Mouse (Mus musculus) lung, embryonic 16.5 days (tissue): ENCODE data around the gene Gm595. TPM values are rescaled to one million over a fixed set of nuclear protein-coding genes. Genes with fewer than 3 reads are reported as not detected.

Experiments
- ATAC-seq: fragments of 200-750 bp; cut with Nextera tagmentation; 2 replicates; pipeline ENCODE4 v1.8.0; 2017; ENCODE audit warnings: low read depth, mild to moderate bottlenecking, moderate library complexity
- H3K27ac ChIP-seq: fragments of 300-500 bp; sonication (generic); 2 replicates; pipeline ENCODE4 v1.5.1; 2014; ENCODE audit warnings: mild to moderate bottlenecking, control low read depth, low read length
- H3K27me3 ChIP-seq: fragments of 300-500 bp; sonication (generic); 2 replicates; pipeline ENCODE4 v1.6.1; 2014; ENCODE audit warnings: low read depth, low read length, mixed read lengths; ENCODE audit not compliant: control insufficient read depth, insufficient read depth
- H3K36me3 ChIP-seq: fragments of 300-500 bp; sonication (generic); 2 replicates; pipeline ENCODE4 v1.6.1; 2014; ENCODE audit warnings: low read length; ENCODE audit not compliant: control insufficient read depth, insufficient read depth
- H3K4me1 ChIP-seq: fragments of 300-500 bp; sonication (generic); replicated peaks from 2 replicates; pipeline ENCODE4 v1.6.1; 2014; ENCODE audit warnings: low read length, mixed read lengths; ENCODE audit not compliant: control insufficient read depth, insufficient read depth
- H3K4me2 ChIP-seq: fragments of 300-500 bp; sonication (generic); 2 replicates; pipeline ENCODE4 v1.6.1; 2014; ENCODE audit warnings: low read depth, low read length, control low read depth
- H3K4me3 ChIP-seq: fragments of 300-500 bp; sonication (generic); 2 replicates; pipeline ENCODE4 v1.5.1; 2014; ENCODE audit warnings: mild to moderate bottlenecking, low read length, control low read depth
- H3K9ac ChIP-seq: fragments of 300-500 bp; sonication (generic); 2 replicates; pipeline ENCODE4 v1.6.1; 2014; ENCODE audit warnings: low read length, control low read depth
- H3K9me3 ChIP-seq: fragments of 300-500 bp; sonication (generic); 2 replicates; pipeline ENCODE4 v1.6.1; 2016; ENCODE audit warnings: low read length; ENCODE audit not compliant: control insufficient read depth
- WGBS: fragments of 180-500 bp; shearing (Covaris S2); extraction: QIAGEN DNeasy Blood & Tissue Kit; methylation state at CpG from one replicate; pipeline ENCODE4 v1.1.7; 2014; 5-methylcytosine and 5-hydroxymethylcytosine counted together
- polyA plus RNA-seq: library from polyadenylated mRNA; unstranded; fragments of >200 nt; fragmentation: Nextera tagmentation; extraction: Ambion mirVana; gene quantifications from 2 replicates; pipeline ENCODE4 v1.2.1, GENCODE M21; 2015

The Gm595 gene
- not detected in 2 replicates for polyA plus RNA-seq

GRCm38 (mm10) chrX:48877613-48878012, at the start of gene Gm595:
Gm595 (minus strand) TSS chrX:48877713.
- Histone ChIP-seq H3K4me3 (no peak within 1 kb of the TSS), H3K27me3 (no peaks in the 10 kb centered on the region), H3K9ac (no peak within 1 kb of the TSS), H3K27ac (no peak within 1 kb of the TSS), H3K9me3 (no peaks in the 10 kb centered on the region), H3K4me1 (no peaks in the 10 kb centered on the region), H3K36me3 (no peaks in the 10 kb centered on the region), H3K4me2 (no peak within 1 kb of the TSS)
- 87% methylated on average over 13 of the region's 13 CpGs for WGBS
- no peak for ATAC-seq

DNA sequence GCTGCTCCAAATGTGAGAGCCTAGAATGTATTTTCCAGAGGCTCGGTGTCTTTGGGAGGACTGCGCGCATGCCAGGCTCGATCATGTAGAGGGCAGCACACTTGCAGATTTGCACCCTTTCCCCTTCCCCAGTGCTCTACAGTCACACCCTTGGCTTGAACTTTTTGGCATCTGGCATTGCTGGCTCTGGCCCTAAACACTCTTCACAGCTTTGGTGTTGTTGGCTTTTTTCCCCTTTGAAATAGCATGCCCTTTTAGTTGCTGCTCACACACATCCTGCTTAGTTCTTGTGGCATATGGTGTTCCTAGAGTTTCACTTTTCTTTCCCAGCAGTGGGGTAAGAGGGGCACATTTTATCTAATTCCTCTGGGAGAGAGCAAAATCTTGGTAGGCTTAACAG, 30.9 kb upstream of the Gm595 start:
- H3K4me1 ChIP-seq = no peaks in the 10 kb centered on the region
- H3K36me3 ChIP-seq = no peaks in the 10 kb centered on the region
- H3K4me2 ChIP-seq = no peak overlapping the region
- no peaks in the 10 kb centered on the region for H3K9me3 ChIP-seq
- 80% methylated on average over 4 of the region's 4 CpGs for WGBS
- H3K9ac ChIP-seq = no peak overlapping the region
- no peak overlapping the region for H3K27ac ChIP-seq
- no peaks in the 10 kb centered on the region for H3K27me3 ChIP-seq
- ATAC-seq = no peak
- H3K4me3 ChIP-seq = no peak overlapping the region

DNA sequence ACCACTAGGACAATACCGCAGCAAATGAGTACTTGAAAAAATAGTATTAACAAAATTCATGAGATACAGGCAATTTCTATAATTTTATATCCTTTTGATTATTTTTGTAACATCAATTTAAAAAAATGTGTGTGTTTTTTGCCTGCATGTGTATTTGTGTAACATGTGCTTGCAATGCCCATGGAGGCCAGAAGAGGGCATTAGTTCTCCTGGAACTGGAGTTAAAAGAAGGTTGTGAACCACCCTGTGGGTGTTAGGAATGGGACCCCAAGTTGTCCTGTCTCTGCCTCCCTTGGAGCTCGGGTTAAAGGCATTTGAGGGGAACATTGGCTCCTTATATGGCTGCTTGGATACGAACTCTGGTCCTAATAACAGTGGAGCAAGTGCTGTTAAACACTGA, 26.2 kb upstream of the Gm595 start:
- no peak overlapping the region for H3K4me3 ChIP-seq
- ATAC-seq = no peak
- H3K4me1 ChIP-seq = no peaks in the 10 kb centered on the region
- WGBS = 65% methylated on average over 3 of the region's 3 CpGs
- no peaks in the 10 kb centered on the region for H3K36me3 ChIP-seq
- no peak overlapping the region for H3K9ac ChIP-seq
- H3K27me3 ChIP-seq = no peaks in the 10 kb centered on the region
- no peak overlapping the region for H3K4me2 ChIP-seq
- H3K27ac ChIP-seq = no peak overlapping the region
- H3K9me3 ChIP-seq = no peaks in the 10 kb centered on the region

- no peaks in the 10 kb centered on the region for H3K9me3 ChIP-seq
- no peaks in the 10 kb centered on the region for H3K27me3 ChIP-seq
- H3K27ac ChIP-seq = no peak overlapping the region
- H3K36me3 ChIP-seq = no peaks in the 10 kb centered on the region
- H3K4me1 ChIP-seq = no peaks in the 10 kb centered on the region
- ATAC-seq = no peak
- H3K9ac ChIP-seq = no peak overlapping the region
- H3K4me2 ChIP-seq = no peak overlapping the region
- 46% methylated on average over 5 of the region's 5 CpGs for WGBS
- H3K4me3 ChIP-seq = no peak overlapping the region
Observed at GRCm38 (mm10) chrX:48899555-48899954, 22.0 kb upstream of the Gm595 start.

DNA sequence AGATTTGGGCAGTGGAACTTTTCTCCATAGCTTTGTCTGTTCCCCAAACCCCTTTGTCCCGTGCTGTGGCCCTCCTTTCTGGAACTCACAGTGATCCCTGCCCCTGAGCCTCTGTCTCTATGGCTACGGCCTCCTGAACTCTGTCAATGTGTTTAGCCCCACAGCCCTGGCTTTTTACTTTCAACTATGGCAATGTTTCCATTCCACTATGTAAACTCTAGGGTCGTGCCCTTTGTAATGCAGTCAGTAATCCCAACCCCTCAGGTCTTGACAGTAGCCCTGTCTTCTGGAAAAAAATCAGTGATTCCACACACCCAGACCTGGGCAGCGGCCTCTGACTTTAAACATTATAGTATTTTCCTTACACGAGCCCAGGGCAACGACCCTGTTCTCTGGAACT, 19.3 kb upstream of the Gm595 start:
- no peak for ATAC-seq
- Histone ChIP-seq H3K9me3 (no peaks in the 10 kb centered on the region), H3K4me2 (no peak overlapping the region), H3K4me3 (no peak overlapping the region), H3K36me3 (no peaks in the 10 kb centered on the region), H3K27ac (no peak overlapping the region), H3K4me1 (no peaks in the 10 kb centered on the region), H3K27me3 (no peaks in the 10 kb centered on the region), H3K9ac (no peak overlapping the region)
- WGBS = 40% methylated on average over 6 of the region's 6 CpGs

- Histone ChIP-seq H3K4me3 (no peak overlapping the region), H3K27ac (no peak overlapping the region)
Observed at GRCm38 (mm10) chrX:48893946-48894345, 16.4 kb upstream of the Gm595 start.

GRCm38 (mm10) chrX:48890259-48890658, 12.7 kb upstream of the Gm595 start:
- ATAC-seq = no peak
- no peaks in the 10 kb centered on the region for H3K9me3 ChIP-seq
- no peak overlapping the region for H3K9ac ChIP-seq
- H3K4me3 ChIP-seq = no peak overlapping the region
- 76% methylated on average over 9 of the region's 9 CpGs for WGBS
- no peak overlapping the region for H3K4me2 ChIP-seq
- H3K4me1 ChIP-seq = no peaks in the 10 kb centered on the region
- no peak overlapping the region for H3K27ac ChIP-seq
- H3K36me3 ChIP-seq = no peaks in the 10 kb centered on the region
- H3K27me3 ChIP-seq = no peaks in the 10 kb centered on the region

More at GRCm38 (mm10) chrX:48893946-48894345, 16.4 kb upstream of the Gm595 start:
- Histone ChIP-seq H3K9ac (no peak overlapping the region), H3K36me3 (no peaks in the 10 kb centered on the region), H3K4me2 (no peak overlapping the region), H3K4me1 (no peaks in the 10 kb centered on the region), H3K27me3 (no peaks in the 10 kb centered on the region), H3K9me3 (no peaks in the 10 kb centered on the region)
- 71% methylated on average over 3 of the region's 3 CpGs for WGBS
- ATAC-seq = no peak

DNA sequence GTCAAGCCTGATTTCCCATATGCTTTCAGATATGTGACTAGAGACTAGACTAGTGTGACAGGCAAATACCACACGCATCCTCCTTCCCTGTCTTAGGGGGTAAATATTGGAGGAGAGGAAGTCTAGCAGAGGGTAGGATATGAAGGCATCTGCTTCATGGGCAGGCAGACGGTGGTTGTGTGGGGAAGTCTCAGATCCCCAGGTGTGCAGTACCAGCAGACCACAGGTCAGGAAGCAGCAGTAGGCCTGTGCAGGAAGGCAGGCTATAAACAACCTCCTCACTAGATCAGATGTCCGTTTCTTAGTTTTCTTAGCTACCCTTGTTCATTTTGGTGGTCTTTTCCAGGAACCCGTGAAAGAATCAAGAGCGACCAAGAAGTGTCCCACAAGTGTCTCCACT, 7.1 kb upstream of the Gm595 start:
- WGBS = 75% methylated on average over 5 of the region's 5 CpGs
- no peaks in the 10 kb centered on the region for H3K36me3 ChIP-seq
- no peaks in the 10 kb centered on the region for H3K27me3 ChIP-seq
- no peak overlapping the region for H3K27ac ChIP-seq
- H3K4me2 ChIP-seq = no peak overlapping the region
- no peak overlapping the region for H3K9ac ChIP-seq
- ATAC-seq = no peak
- no peaks in the 10 kb centered on the region for H3K4me1 ChIP-seq
- H3K4me3 ChIP-seq = no peak overlapping the region
- H3K9me3 ChIP-seq = no peaks in the 10 kb centered on the region
